Mouse (Mus musculus) MEL (cell line): Measurements from ENCODE around the gene Eif3a. TPM values are rescaled to one million over a fixed set of nuclear protein-coding genes. Genes with fewer than 3 reads are reported as not detected.

Source experiments
- DNase-seq: peaks from one replicate; pipeline ENCODE4 v3.0.0; 2011; ENCODE audit warnings: low read depth, low spot score
- H3K27ac ChIP-seq: 2 replicates; pipeline ENCODE4 v1.5.1; 2012; ENCODE audit warnings: low read depth, mild to moderate bottlenecking, control low read depth, low read length, moderate library complexity; ENCODE audit not compliant: control insufficient read depth
- H3K27me3 ChIP-seq, 2 experiments: fragments of 150-350 bp in 1 of 2; sonication (generic) in 1 of 2; 2 replicates each; pipeline ENCODE4 v1.6.1; 2012; ENCODE audit warnings: low read length in 2 of 2, mild to moderate bottlenecking in 2 of 2, improper control_type of control experiment in 1 of 2, moderate library complexity in 1 of 2; ENCODE audit not compliant: insufficient read depth in 2 of 2, control insufficient read depth in 1 of 2
- H3K36me3 ChIP-seq, 2 experiments: 2 replicates each; pipeline ENCODE4 v1.6.1; 2012 to 2014; ENCODE audit warnings: low read length in 2 of 2, improper control_type of control experiment in 1 of 2, inconsistent platforms in 1 of 2, mild to moderate bottlenecking in 1 of 2; ENCODE audit not compliant: insufficient read depth in 2 of 2, control insufficient read depth in 1 of 2
- H3K4me1 ChIP-seq, 2 experiments: fragments of 150-350 bp in 1 of 2; sonication (generic) in 1 of 2; 2 replicates each; pipeline ENCODE4 v1.6.1; 2012; ENCODE audit warnings: low read length in 2 of 2, improper control_type of control experiment in 1 of 2, mild to moderate bottlenecking in 1 of 2; ENCODE audit not compliant: insufficient read depth in 2 of 2, control insufficient read depth in 1 of 2
- H3K4me3 ChIP-seq, 2 experiments: fragments of 150-350 bp in 1 of 2; sonication (generic) in 1 of 2; 2 replicates each; pipeline ENCODE4 v1.5.1; 2012; ENCODE audit warnings: low read depth in 2 of 2, low read length in 2 of 2, mild to moderate bottlenecking in 2 of 2, moderate library complexity in 2 of 2, control low read depth in 1 of 2, improper control_type of control experiment in 1 of 2; ENCODE audit not compliant: control insufficient read depth in 1 of 2, insufficient read depth in 1 of 2
- H3K79me2 ChIP-seq: 2 replicates; pipeline ENCODE4 v1.6.1; 2012; ENCODE audit warnings: mild to moderate bottlenecking, low read length, moderate library complexity; ENCODE audit not compliant: control insufficient read depth, poor library complexity, insufficient read depth
- H3K9ac ChIP-seq: 2 replicates; pipeline ENCODE4 v1.6.1; 2012; ENCODE audit warnings: low read depth, mild to moderate bottlenecking, control low read depth, low read length, moderate library complexity; ENCODE audit not compliant: control insufficient read depth, poor library complexity, severe bottlenecking
- H3K9me3 ChIP-seq: fragments of 150-350 bp; sonication (generic); replicated peaks from 2 replicates; pipeline ENCODE4 v1.6.1; 2012; ENCODE audit warnings: mild to moderate bottlenecking, low read length, improper control_type of control experiment, moderate library complexity; ENCODE audit not compliant: insufficient read depth
- BHLHE40 ChIP-seq: IDR thresholded peaks from 2 replicates; pipeline ENCODE4 v1.6.1; 2012; ENCODE audit warnings: low read depth, mild to moderate bottlenecking, inconsistent platforms, low read length, improper control_type of control experiment, borderline replicate concordance
- CHD2 ChIP-seq: IDR thresholded peaks from 2 replicates; pipeline ENCODE4 v1.6.1; 2011; ENCODE audit warnings: low read length, improper control_type of control experiment
- CTCF ChIP-seq, 3 experiments: IDR thresholded peaks in 2 of 3; conservative IDR thresholded peaks in 1 of 3; 2 replicates each; pipeline ENCODE4 v1.5.1; 2011 to 2012; ENCODE audit warnings: low read length in 3 of 3, low read depth in 2 of 3, mild to moderate bottlenecking in 2 of 3, improper control_type of control experiment in 1 of 3, inconsistent platforms in 1 of 3, mixed read lengths in 1 of 3, moderate library complexity in 1 of 3; ENCODE audit not compliant: control insufficient read depth in 1 of 3, insufficient read depth in 1 of 3, poor library complexity in 1 of 3, severe bottlenecking in 1 of 3
- E2F4 ChIP-seq: IDR thresholded peaks from 2 replicates; pipeline ENCODE4 v1.6.1; 2011; ENCODE audit warnings: low read depth, low read length, improper control_type of control experiment, borderline replicate concordance
- ELF1 ChIP-seq: IDR thresholded peaks from 2 replicates; pipeline ENCODE4 v1.6.1; 2014; ENCODE audit warnings: low read depth, mild to moderate bottlenecking, inconsistent platforms, low read length, improper control_type of control experiment, moderate library complexity
- EP300 ChIP-seq, 2 experiments: IDR thresholded peaks; 2 replicates each; pipeline ENCODE4 v1.6.1; 2011; ENCODE audit warnings: improper control_type of control experiment in 2 of 2, low read length in 2 of 2, low read depth in 1 of 2, mild to moderate bottlenecking in 1 of 2
- ETS1 ChIP-seq: IDR thresholded peaks from 2 replicates; pipeline ENCODE4 v1.6.1; 2012; ENCODE audit warnings: low read depth, mild to moderate bottlenecking, inconsistent platforms, low read length, improper control_type of control experiment, moderate library complexity
- GABPA ChIP-seq: IDR thresholded peaks from 2 replicates; pipeline ENCODE4 v1.6.1; 2012; ENCODE audit warnings: low read depth, mild to moderate bottlenecking, inconsistent platforms, low read length, improper control_type of control experiment, moderate library complexity
- GATA1 ChIP-seq: IDR thresholded peaks from 2 replicates; pipeline ENCODE4 v1.6.1; 2011; ENCODE audit warnings: low read depth, low read length, improper control_type of control experiment
- JUND ChIP-seq: IDR thresholded peaks from 2 replicates; pipeline ENCODE4 v1.6.1; 2011; ENCODE audit warnings: low read depth, mild to moderate bottlenecking, improper control_type of control experiment, low read length
- MAFK ChIP-seq: IDR thresholded peaks from 2 replicates; pipeline ENCODE4 v1.6.1; 2011; ENCODE audit warnings: low read depth, mild to moderate bottlenecking, low read length, improper control_type of control experiment, borderline replicate concordance
- MAZ ChIP-seq: IDR thresholded peaks from 2 replicates; pipeline ENCODE4 v1.6.1; 2012; ENCODE audit warnings: low read depth, mild to moderate bottlenecking, inconsistent platforms, low read length, improper control_type of control experiment
- MEF2A ChIP-seq: IDR thresholded peaks from 2 replicates; pipeline ENCODE4 v1.6.1; 2014; ENCODE audit warnings: low read depth, mild to moderate bottlenecking, inconsistent platforms, low read length, improper control_type of control experiment; ENCODE audit not compliant: poor library complexity, insufficient replicate concordance, severe bottlenecking; ENCODE audit errors: extremely low read depth
- MYB ChIP-seq: IDR thresholded peaks from 2 replicates; pipeline ENCODE4 v1.6.1; 2011; ENCODE audit warnings: mild to moderate bottlenecking, low read depth, low read length, improper control_type of control experiment
- MYC ChIP-seq: IDR thresholded peaks from 2 replicates; pipeline ENCODE4 v1.6.1; 2011; ENCODE audit warnings: low read depth, mild to moderate bottlenecking, low read length, improper control_type of control experiment, moderate library complexity
- RCOR1 ChIP-seq: IDR thresholded peaks from 2 replicates; pipeline ENCODE4 v1.6.1; 2012; ENCODE audit warnings: low read depth, mild to moderate bottlenecking, inconsistent platforms, low read length, improper control_type of control experiment
- SIN3A ChIP-seq: IDR thresholded peaks from 2 replicates; pipeline ENCODE4 v1.6.1; 2012; ENCODE audit warnings: low read length, improper control_type of control experiment, inconsistent platforms
- TAL1 ChIP-seq: IDR thresholded peaks from 2 replicates; pipeline ENCODE4 v1.6.1; 2012; ENCODE audit warnings: mild to moderate bottlenecking, inconsistent platforms, low read length, moderate library complexity, mixed read lengths
- TBP ChIP-seq: IDR thresholded peaks from 2 replicates; pipeline ENCODE4 v1.8.0; 2011; ENCODE audit warnings: low read depth, low read length, improper control_type of control experiment
- TCF12 ChIP-seq: IDR thresholded peaks from 2 replicates; pipeline ENCODE4 v1.6.1; 2014; ENCODE audit warnings: low read depth, mild to moderate bottlenecking, inconsistent platforms, low read length, improper control_type of control experiment, moderate library complexity
- USF1 ChIP-seq: IDR thresholded peaks from 2 replicates; pipeline ENCODE4 v1.6.1; 2014; ENCODE audit warnings: low read depth, mild to moderate bottlenecking, inconsistent platforms, low read length, improper control_type of control experiment, moderate library complexity
- ZC3H11A ChIP-seq: IDR thresholded peaks from 2 replicates; pipeline ENCODE4 v1.6.1; 2012; ENCODE audit warnings: low read depth, mild to moderate bottlenecking, inconsistent platforms, low read length, improper control_type of control experiment
- ZKSCAN1 ChIP-seq: IDR thresholded peaks from 2 replicates; pipeline ENCODE4 v1.6.1; 2012; ENCODE audit warnings: low read depth, mild to moderate bottlenecking, inconsistent platforms, low read length, improper control_type of control experiment, moderate library complexity
- ZNF384 ChIP-seq: IDR thresholded peaks from 2 replicates; pipeline ENCODE4 v1.6.1; 2012; ENCODE audit warnings: low read depth, mild to moderate bottlenecking, inconsistent platforms, low read length, improper control_type of control experiment
- polyA plus RNA-seq, 2 experiments: library from polyadenylated mRNA; stranded (reverse) in 1 of 2; unstranded in 1 of 2; fragments of >175 nt in 1 of 2; fragments of >200 nt in 1 of 2; gene quantifications; 2 replicates each; pipeline versions ENCODE4 v1.2.1 to v1.2.4; 2012; ENCODE audit warnings: low replicate concordance in 2 of 2, low read depth in 1 of 2; ENCODE audit not compliant: insufficient read length in 2 of 2, insufficient read depth in 1 of 2, missing spikeins in 1 of 2
- total RNA-seq: library from RNA; depleted of rRNA; stranded (reverse); fragments of 300-350 nt; gene quantifications from 2 replicates; pipeline ENCODE4 v1.2.3, GENCODE M21; 2012

Gene Eif3a
- total and polyA plus RNA-seq, 3 experiments = 331 to 914 (median 424) TPM

GRCm38 (mm10) chr19:60813133-60813532 lies 22.7 kb upstream of the Eif3a start:
- H3K27ac ChIP-seq = no peak overlapping the region
- H3K27me3 ChIP-seq = no peaks in the 10 kb centered on the region
- DNase-seq = peak; percentile 63
- H3K9me3 ChIP-seq = no peaks in the 10 kb centered on the region
- TF ChIP-seq RCOR1 (peak; percentile 40; the same call in 1 of the 2 replicates), EP300 (IDR thresholded peaks at IDR 0.05; ENCODE audit: low read depth in 1 of 2, low read length in 2 of 2) (peak in 1 of 2 experiments; percentile 23; a peak in 1 of 4 replicates), ETS1 (peak; percentile 40; the same call in 1 of the 2 replicates), USF1 (no peak), ZKSCAN1 (no peak), MAZ (no peak), ZNF384 (peak; percentile 94), GATA1 (peak; percentile 63)
- TF ChIP-seq, all 39 proteins: peak for 5
- Histone ChIP-seq H3K9ac (no peak overlapping the region), H3K79me2 (peaks cover 10% of the 10 kb centered on the region), H3K4me1 (peaks cover 11 to 13% of the 10 kb centered on the region in 2 experiments), H3K36me3 (peaks cover 5 to 23% of the 10 kb centered on the region in 2 experiments), H3K4me3 (peak overlapping the region in 1 of 2 experiments; percentile 1; a peak in 1 of 4 replicates)

- DNase-seq = peak; percentile 77
These were observed 21.6 kb upstream of the Eif3a start for GRCm38 (mm10) chr19:60812036-60812389.

More at GRCm38 (mm10) chr19:60812036-60812389, 21.6 kb upstream of the Eif3a start:
- no peak for TF ChIP-seq ZC3H11A
- TF ChIP-seq MAFK = no peak
- TF ChIP-seq MYC = no peak
- TF ChIP-seq JUND = no peak
- TF ChIP-seq CTCF (IDR thresholded peaks at IDR 0.05 in 2 of 3, conservative IDR thresholded peaks at IDR 0.05 in 1 of 3; ENCODE audit: control insufficient read depth in 1 of 3, insufficient read depth in 1 of 3, low read depth in 2 of 3, low read length in 3 of 3, poor library complexity in 1 of 3, severe bottlenecking in 1 of 3) = no peak
- TF ChIP-seq ZNF384 = no peak
- TF ChIP-seq USF1 = no peak
- no peak for TF ChIP-seq CHD2
- TF ChIP-seq GATA1 = no peak
- TF ChIP-seq SIN3A = no peak; the same call in 1 of the 2 replicates
- TF ChIP-seq MEF2A = no peak
- peak; percentile 56 for TF ChIP-seq TAL1
- no peak for TF ChIP-seq E2F4
- TF ChIP-seq TBP = 0 out of 2 replicates have a peak, but pooled peaks have one; percentile 10
- no peak for TF ChIP-seq ELF1
- TF ChIP-seq ETS1 = no peak
- TF ChIP-seq MAZ = no peak
- TF ChIP-seq EP300 (IDR thresholded peaks at IDR 0.05; ENCODE audit: low read depth in 1 of 2, low read length in 2 of 2) = peak; percentile 29 to 63; a peak in 3 of 4 replicates
- no peak for TF ChIP-seq BHLHE40
- no peak for TF ChIP-seq GABPA
- peak; percentile 40; the same call in 1 of the 2 replicates for TF ChIP-seq TCF12
- 0 out of 2 replicates have a peak, but pooled peaks have one; percentile 19 for TF ChIP-seq MYB
- TF ChIP-seq, all 39 proteins: peak for 5
- peaks cover 2 to 20% of the 10 kb centered on the region in 2 experiments for H3K36me3 ChIP-seq
- H3K9ac ChIP-seq = peak overlapping the region; percentile 72
- H3K9me3 ChIP-seq = no peaks in the 10 kb centered on the region
- H3K4me3 ChIP-seq = peak overlapping the region; percentile 67 to 96
- peaks cover 11 to 13% of the 10 kb centered on the region in 2 experiments for H3K4me1 ChIP-seq
- H3K79me2 ChIP-seq = peaks cover 10% of the 10 kb centered on the region
- H3K27ac ChIP-seq = peak overlapping the region; percentile 34
- H3K27me3 ChIP-seq = no peaks in the 10 kb centered on the region
